Mouse (Mus musculus) bone marrow, adult 2 months (tissue): ENCODE measurements at regions not wholly inside any gene's neighbourhood (a gene's known extent, or its start where the extent isn't known, plus 50 kb on each side); places are given as distances from the start of the nearest gene placed in this dataset.

Source experiments
- CTCF ChIP-seq: fragments of 200-500 bp; IDR thresholded peaks from 2 replicates; pipeline ENCODE4 v1.5.1; 2011; ENCODE audit warnings: low read length, control low read depth; ENCODE audit not compliant: control insufficient read depth, insufficient read depth
- POLR2A ChIP-seq: fragments of 200-500 bp; IDR thresholded peaks from 2 replicates; pipeline ENCODE4 v1.6.1; 2011; ENCODE audit warnings: low read depth, mild to moderate bottlenecking, control low read depth, low read length, borderline replicate concordance; ENCODE audit not compliant: control insufficient read depth

- no peak for TF ChIP-seq CTCF
- TF ChIP-seq POLR2A = no peak
Measured at GRCm38 (mm10) chr5:149869441-149869840, 149.0 kb upstream of the Rxfp2 start.
